Mouse (Mus musculus) liver, embryonic 11.5 days (tissue): ENCODE results near the gene Dennd1a. TPM values are rescaled to one million over a fixed set of nuclear protein-coding genes. Genes with fewer than 3 reads are reported as not detected.

ENCODE experiments used
- ATAC-seq: fragments of 200-750 bp; cut with Nextera tagmentation; replicated peaks from 2 replicates; pipeline ENCODE4 v1.8.0; 2017; ENCODE audit warnings: moderate number of reproducible peaks, mild to moderate bottlenecking, moderate TSS enrichment, moderate library complexity; ENCODE audit not compliant: low FRiP score
- DNase-seq: peaks from one replicate; pipeline ENCODE4 v3.0.0-alpha.2; 2017; ENCODE audit warnings: low spot score
- H3K27ac ChIP-seq: fragments of 300-500 bp; sonication (generic); 2 replicates; pipeline ENCODE4 v1.5.1; 2014; ENCODE audit warnings: mild to moderate bottlenecking, low read depth, low read length, control low read depth
- H3K27me3 ChIP-seq: fragments of 300-500 bp; sonication (generic); replicated peaks from 2 replicates; pipeline ENCODE4 v1.6.1; 2014; ENCODE audit warnings: low read length, mixed read lengths; ENCODE audit not compliant: control insufficient read depth, insufficient read depth
- H3K36me3 ChIP-seq: fragments of 300-500 bp; sonication (generic); 2 replicates; pipeline ENCODE4 v1.6.1; 2014; ENCODE audit warnings: mild to moderate bottlenecking, low read length, moderate library complexity, mixed read lengths; ENCODE audit not compliant: control insufficient read depth, insufficient read depth
- H3K4me1 ChIP-seq: fragments of 300-500 bp; sonication (generic); replicated peaks from 2 replicates; pipeline ENCODE4 v1.6.1; 2014; ENCODE audit warnings: low read length, mixed read lengths; ENCODE audit not compliant: control insufficient read depth, insufficient read depth
- H3K4me2 ChIP-seq: fragments of 300-500 bp; sonication (generic); 2 replicates; pipeline ENCODE4 v1.6.1; 2014; ENCODE audit warnings: mild to moderate bottlenecking, control low read depth, moderate library complexity
- H3K4me3 ChIP-seq: fragments of 300-500 bp; sonication (generic); 2 replicates; pipeline ENCODE4 v1.5.1; 2014; ENCODE audit warnings: low read depth, low read length, control low read depth
- H3K9ac ChIP-seq: fragments of 300-500 bp; sonication (generic); 2 replicates; pipeline ENCODE4 v1.6.1; 2014; ENCODE audit warnings: low read depth, low read length, control low read depth
- H3K9me3 ChIP-seq: fragments of 300-500 bp; sonication (generic); 2 replicates; pipeline ENCODE4 v1.6.1; 2016; ENCODE audit warnings: low read length, inconsistent platforms, mixed read lengths; ENCODE audit not compliant: control insufficient read depth
- whole genome bisulfite sequencing: fragments of 180-500 bp; shearing (Covaris S2); extraction: QIAGEN DNeasy Blood & Tissue Kit; methylation state at CpG from one replicate; pipeline ENCODE4 v1.1.7; 2014; 5-methylcytosine and 5-hydroxymethylcytosine counted together
- polyA plus RNA-seq: library from polyadenylated mRNA; unstranded; fragments of >200 nt; fragmentation: Nextera tagmentation; extraction: Ambion mirVana; gene quantifications from 2 replicates; pipeline ENCODE4 v1.2.1, GENCODE M21; 2014

Dennd1a gene
- 10.6 and 11.8 TPM in 2 replicates for polyA plus RNA-seq

- Histone ChIP-seq H3K27ac (peak within 1 kb of the TSS; percentile 93), H3K4me1 (peaks cover 22% of the 10 kb centered on the region), H3K36me3 (no peaks in the 10 kb centered on the region), H3K4me3 (peak within 1 kb of the TSS; percentile 93), H3K9ac (peak within 1 kb of the TSS; percentile 81), H3K4me2 (peak within 1 kb of the TSS; percentile 73), H3K9me3 (no peaks in the 10 kb centered on the region), H3K27me3 (no peaks in the 10 kb centered on the region)
- ATAC-seq, result peak; percentile 90
- WGBS, result 1% methylated on average over 78 of the region's 81 CpGs
- peak; percentile 94 for DNase-seq
Measured at GRCm38 (mm10) chr2:38286733-38287551, at the start of gene Dennd1a. TSS of gene Dennd1a (minus strand) at chr2:38287390.

DNA sequence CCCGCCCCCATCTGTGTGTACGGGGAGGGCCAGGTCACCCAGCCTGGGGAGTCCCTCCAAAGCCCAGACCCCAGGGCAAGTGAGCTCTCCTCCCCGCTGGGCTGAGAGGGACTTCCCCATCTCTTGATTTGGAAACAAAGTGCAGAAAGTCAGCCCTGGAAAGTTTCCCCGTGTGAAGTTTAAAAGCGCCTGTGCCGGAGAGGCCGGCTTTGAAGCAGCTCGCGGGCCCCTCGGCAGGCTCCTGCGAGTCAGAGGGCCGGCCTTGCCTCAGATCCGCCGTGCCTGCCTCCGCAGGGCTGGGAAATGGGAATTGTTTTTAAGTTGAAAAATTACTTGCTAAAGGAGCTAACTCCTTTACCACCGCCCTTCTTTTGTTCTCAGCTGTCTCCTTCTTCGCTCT lies 49.4 kb upstream of the Dennd1a start:
- no peak for ATAC-seq
- 3% methylated on average over 17 of the region's 17 CpGs for WGBS
- DNase-seq, result no peak
- peaks cover 86% of the 10 kb centered on the region for H3K27me3 ChIP-seq
- H3K27ac ChIP-seq, result no peak overlapping the region
- H3K36me3 ChIP-seq, result no peaks in the 10 kb centered on the region
- no peak overlapping the region for H3K4me3 ChIP-seq
- no peaks in the 10 kb centered on the region for H3K9me3 ChIP-seq
- H3K9ac ChIP-seq, result no peak overlapping the region
- H3K4me2 ChIP-seq, result no peak overlapping the region
- peaks cover 3% of the 10 kb centered on the region; the same call in 1 of the 2 replicates for H3K4me1 ChIP-seq

DNA sequence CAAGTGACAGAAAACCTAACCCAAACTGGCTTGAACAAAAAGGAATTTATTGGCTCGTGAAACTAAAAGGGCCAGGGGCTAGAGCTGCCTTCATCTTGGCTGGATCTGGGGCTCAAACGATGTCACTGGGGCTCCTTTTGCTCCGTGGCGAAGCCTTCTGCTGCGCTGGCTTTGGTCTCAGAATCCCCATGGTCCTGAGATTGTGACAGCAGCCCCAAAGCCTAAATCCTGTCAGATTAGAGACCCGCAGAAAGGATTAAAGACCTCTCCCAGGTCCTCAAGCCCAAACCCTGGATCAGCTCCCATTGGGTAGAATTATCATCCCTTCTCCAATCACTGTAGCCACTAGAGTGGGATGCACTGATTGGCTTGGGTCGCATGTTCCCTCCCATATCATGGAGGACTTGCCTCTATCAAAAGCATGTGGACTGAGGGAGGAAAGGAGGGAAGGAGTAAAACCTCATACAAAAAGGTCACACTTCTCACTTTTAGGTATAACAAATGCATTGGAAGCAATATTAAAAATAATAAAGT lies 46.5 kb upstream of the Dennd1a start:
- H3K4me2 ChIP-seq, result no peak overlapping the region
- no peaks in the 10 kb centered on the region for H3K4me1 ChIP-seq
- H3K4me3 ChIP-seq, result no peak overlapping the region
- 36% methylated on average over 7 of the region's 7 CpGs for WGBS
- no peaks in the 10 kb centered on the region for H3K9me3 ChIP-seq
- no peak overlapping the region for H3K9ac ChIP-seq
- no peak for ATAC-seq
- DNase-seq, result no peak
- no peak overlapping the region for H3K27ac ChIP-seq
- H3K27me3 ChIP-seq, result peaks cover 65% of the 10 kb centered on the region
- H3K36me3 ChIP-seq, result no peaks in the 10 kb centered on the region

- ATAC-seq (no peak), DNase-seq (no peak)
- 63% methylated on average over 1 of the region's 1 CpGs for WGBS
- H3K9me3 ChIP-seq, result no peaks in the 10 kb centered on the region
- no peak overlapping the region for H3K4me2 ChIP-seq
- no peak overlapping the region for H3K9ac ChIP-seq
- H3K4me1 ChIP-seq, result no peaks in the 10 kb centered on the region
- H3K27me3 ChIP-seq, result peaks cover 40% of the 10 kb centered on the region
- H3K4me3 ChIP-seq, result no peak overlapping the region
- no peak overlapping the region for H3K27ac ChIP-seq
- H3K36me3 ChIP-seq, result no peaks in the 10 kb centered on the region
Measured at GRCm38 (mm10) chr2:38326671-38327070, 39.5 kb upstream of the Dennd1a start.

DNA sequence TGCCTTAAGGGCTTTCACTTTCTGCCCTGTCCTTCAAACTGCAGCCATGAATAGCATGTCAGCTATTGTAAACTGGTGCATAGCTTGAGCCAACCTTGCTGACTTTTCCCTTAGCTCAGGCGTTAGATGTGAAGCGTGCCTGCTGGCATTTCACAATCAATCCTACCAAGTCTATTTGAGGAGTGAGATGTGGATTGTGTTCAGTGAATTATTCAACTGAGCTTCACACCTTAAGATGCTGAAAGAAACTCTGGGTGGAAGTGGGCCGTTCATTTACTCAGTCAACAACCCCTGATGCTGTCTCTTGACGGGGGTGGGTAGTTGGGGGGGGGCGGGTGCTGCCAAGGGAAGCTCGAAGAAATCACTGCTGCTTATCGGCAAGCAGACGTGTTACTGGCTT lies 36.2 kb upstream of the Dennd1a start:
- Histone ChIP-seq H3K27ac (no peak overlapping the region), H3K27me3 (peaks cover 41% of the 10 kb centered on the region), H3K9ac (no peak overlapping the region), H3K36me3 (no peaks in the 10 kb centered on the region), H3K4me3 (no peak overlapping the region), H3K4me2 (no peak overlapping the region), H3K4me1 (no peaks in the 10 kb centered on the region), H3K9me3 (no peaks in the 10 kb centered on the region)
- ATAC-seq, result no peak
- 35% methylated on average over 8 of the region's 8 CpGs for WGBS
- no peak for DNase-seq

DNA sequence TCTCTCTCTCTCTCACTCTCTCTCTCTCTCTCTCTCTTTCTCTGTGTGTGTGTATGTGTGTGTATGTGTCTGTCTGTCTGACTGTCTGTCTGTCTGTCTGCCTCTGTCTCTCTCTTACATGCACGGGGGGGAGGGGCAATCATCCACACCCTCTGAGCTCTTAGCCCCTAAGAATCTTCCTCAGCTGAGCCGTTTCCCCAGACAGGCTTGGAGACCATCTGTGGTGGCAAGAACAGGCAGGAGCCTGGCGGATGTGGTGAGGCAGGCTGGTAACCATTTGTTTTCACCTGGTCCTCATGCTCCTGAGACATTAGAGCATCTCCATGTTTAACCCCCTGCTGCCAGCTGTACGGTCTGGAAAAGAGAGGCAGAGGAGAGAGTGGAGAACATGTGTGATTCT lies 33.7 kb upstream of the Dennd1a start:
- H3K36me3 ChIP-seq, result no peaks in the 10 kb centered on the region
- H3K9ac ChIP-seq, result no peak overlapping the region
- H3K4me2 ChIP-seq, result no peak overlapping the region
- ATAC-seq (no peak), DNase-seq (no peak)
- 55% methylated on average over 4 of the region's 4 CpGs for WGBS
- H3K4me3 ChIP-seq, result no peak overlapping the region
- no peaks in the 10 kb centered on the region for H3K4me1 ChIP-seq
- H3K27ac ChIP-seq, result no peak overlapping the region
- H3K27me3 ChIP-seq, result peaks cover 34% of the 10 kb centered on the region
- no peaks in the 10 kb centered on the region for H3K9me3 ChIP-seq

GRCm38 (mm10) chr2:38319086-38319485 lies 31.9 kb upstream of the Dennd1a start:
- Histone ChIP-seq H3K4me2 (no peak overlapping the region), H3K27me3 (peaks cover 29% of the 10 kb centered on the region), H3K4me3 (no peak overlapping the region), H3K4me1 (no peaks in the 10 kb centered on the region), H3K9ac (no peak overlapping the region), H3K9me3 (no peaks in the 10 kb centered on the region), H3K36me3 (no peaks in the 10 kb centered on the region), H3K27ac (no peak overlapping the region)
- DNase-seq (no peak), ATAC-seq (no peak)
- 49% methylated on average over 11 of the region's 11 CpGs for WGBS

DNA sequence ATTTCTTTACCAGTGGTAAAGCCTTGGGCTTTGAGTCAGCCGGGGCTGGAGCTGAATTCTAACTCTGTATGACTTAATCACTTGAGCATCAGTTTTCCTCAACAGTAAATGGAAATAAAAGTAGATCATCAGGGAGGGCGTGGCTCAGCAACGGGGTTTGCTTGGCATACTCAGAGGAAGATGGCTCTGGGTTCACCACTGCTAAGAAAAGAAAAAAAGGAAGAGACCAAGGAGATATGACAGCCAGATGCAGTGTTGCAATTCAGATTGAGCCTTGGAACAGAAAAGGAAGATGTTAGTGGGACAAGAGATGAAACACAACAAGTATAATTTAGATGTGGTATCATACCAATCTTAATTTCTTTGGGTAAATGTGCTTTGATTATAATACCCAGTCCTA lies 26.2 kb upstream of the Dennd1a start:
- H3K9me3 ChIP-seq, result no peaks in the 10 kb centered on the region
- H3K27ac ChIP-seq, result no peak overlapping the region
- H3K4me2 ChIP-seq, result no peak overlapping the region
- H3K4me1 ChIP-seq, result no peaks in the 10 kb centered on the region
- DNase-seq (no peak), ATAC-seq (no peak)
- no peaks in the 10 kb centered on the region for H3K36me3 ChIP-seq
- 45% methylated on average over 3 of the region's 3 CpGs for WGBS
- H3K4me3 ChIP-seq, result no peak overlapping the region
- no peak overlapping the region for H3K9ac ChIP-seq
- peaks cover 14% of the 10 kb centered on the region; the same call in 1 of the 2 replicates for H3K27me3 ChIP-seq

GRCm38 (mm10) chr2:38312921-38313320 lies 25.7 kb upstream of the Dennd1a start:
- Histone ChIP-seq H3K4me2 (no peak overlapping the region), H3K4me1 (no peaks in the 10 kb centered on the region), H3K9ac (no peak overlapping the region), H3K27ac (no peak overlapping the region), H3K36me3 (no peaks in the 10 kb centered on the region), H3K27me3 (peaks cover 14% of the 10 kb centered on the region; the same call in 1 of the 2 replicates), H3K4me3 (no peak overlapping the region), H3K9me3 (no peaks in the 10 kb centered on the region)
- DNase-seq, result no peak
- no peak for ATAC-seq
- WGBS, result 42% methylated on average over 3 of the region's 3 CpGs
